Mouse (Mus musculus) neural tube, embryonic 10.5 days (tissue): ENCODE measurements around the gene Chn1.
A peak's percentile ranks its signal among the peaks of the same experiment; 100 is the strongest.
"Not testable (repeated sequence)": the region's sequence is repeated elsewhere in the genome, so short reads cannot be mapped to it uniquely, and the experiment has no call there.

ENCODE experiments used
- DNase-seq: peaks from one replicate; pipeline ENCODE4 v3.0.0-alpha.2; 2017; ENCODE audit warnings: low spot score; ENCODE audit errors: extremely low spot score

Gene Chn1

GRCm38 (mm10) chr2:73774786-73775682 lies at the start of gene Chn1:
TSS of gene Chn1 (minus strand) at chr2:73775346.
- DNase-seq = peak; percentile 86

GRCm38 (mm10) chr2:73818742-73819141 lies 43.6 kb upstream of the Chn1 start:
- no peak for DNase-seq

- no peak for DNase-seq
Observed at GRCm38 (mm10) chr2:73807609-73808008, 32.5 kb upstream of the Chn1 start.

GRCm38 (mm10) chr2:73800127-73800526 lies 25.0 kb upstream of the Chn1 start:
- not testable (repeated sequence) for DNase-seq

- no peak for DNase-seq
Observed at GRCm38 (mm10) chr2:73798786-73799185, 23.6 kb upstream of the Chn1 start.

- DNase-seq = no peak
Observed at GRCm38 (mm10) chr2:73798136-73798535, 23.0 kb upstream of the Chn1 start.

- no peak for DNase-seq
Observed at GRCm38 (mm10) chr2:73791846-73792630, 16.9 kb upstream of the Chn1 start.

GRCm38 (mm10) chr2:73790332-73790731 lies 15.2 kb upstream of the Chn1 start:
- no peak for DNase-seq

GRCm38 (mm10) chr2:73788395-73788794 lies 13.2 kb upstream of the Chn1 start:
- DNase-seq = no peak

- no peak for DNase-seq
Observed at GRCm38 (mm10) chr2:73782371-73782905, 7.3 kb upstream of the Chn1 start.

- DNase-seq = no peak
Observed at GRCm38 (mm10) chr2:73780321-73781010, 5.3 kb upstream of the Chn1 start.

GRCm38 (mm10) chr2:73779796-73780195 lies 4.7 kb upstream of the Chn1 start:
- DNase-seq = no peak

- DNase-seq = no peak
Observed at GRCm38 (mm10) chr2:73779016-73779595, 4.0 kb upstream of the Chn1 start.

GRCm38 (mm10) chr2:73776936-73777335 lies 1.8 kb upstream of the Chn1 start:
- no peak for DNase-seq

GRCm38 (mm10) chr2:73775683-73776310 lies 651 bp upstream of the Chn1 start:
- no peak for DNase-seq

GRCm38 (mm10) chr2:73772945-73773344 lies 2.2 kb downstream of the Chn1 start:
- DNase-seq = no peak

- DNase-seq = no peak
Observed at GRCm38 (mm10) chr2:73768669-73769068, 6.5 kb downstream of the Chn1 start.

GRCm38 (mm10) chr2:73763541-73763940 lies 11.6 kb downstream of the Chn1 start:
- DNase-seq = no peak

- no peak for DNase-seq
Observed at GRCm38 (mm10) chr2:73759899-73760298, 15.2 kb downstream of the Chn1 start.

GRCm38 (mm10) chr2:73759027-73759426 lies 16.1 kb downstream of the Chn1 start:
- no peak for DNase-seq

GRCm38 (mm10) chr2:73747297-73747696 lies 27.8 kb downstream of the Chn1 start:
- no peak for DNase-seq
